Mouse (Mus musculus) olfactory bulb, adult 2 months (tissue): ENCODE data around the gene Map3k3. TPM values are rescaled to one million over a fixed set of nuclear protein-coding genes. Genes with fewer than 3 reads are reported as not detected.

Experiments used
- H3K27ac ChIP-seq: fragments of 200-500 bp; 2 replicates; pipeline ENCODE4 v1.5.1; 2012; ENCODE audit warnings: low read depth, low read length; ENCODE audit not compliant: insufficient read depth
- H3K4me1 ChIP-seq: fragments of 200-500 bp; 2 replicates; pipeline ENCODE4 v1.6.1; 2012; ENCODE audit warnings: low read length; ENCODE audit not compliant: control insufficient read depth, insufficient read depth
- H3K4me3 ChIP-seq: fragments of 200-500 bp; 2 replicates; pipeline ENCODE4 v1.5.1; 2012; ENCODE audit warnings: mild to moderate bottlenecking, low read depth, low read length, moderate library complexity; ENCODE audit not compliant: insufficient read depth
- CTCF ChIP-seq: fragments of 200-500 bp; IDR thresholded peaks from 2 replicates; pipeline ENCODE4 v1.5.1; 2012; ENCODE audit warnings: low read depth, mild to moderate bottlenecking, low read length, moderate library complexity; ENCODE audit not compliant: insufficient read depth
- POLR2A ChIP-seq: fragments of 200-500 bp; IDR thresholded peaks from 2 replicates; pipeline ENCODE4 v1.6.1; 2012; ENCODE audit warnings: mild to moderate bottlenecking, low read depth, low read length, moderate library complexity; ENCODE audit not compliant: insufficient read depth
- WGBS: fragments of 180-500 bp; shearing (Covaris S2); methylation state at CpG from one replicate; pipeline ENCODE4 v1.1.7; 2018; 5-methylcytosine and 5-hydroxymethylcytosine counted together
- polyA plus RNA-seq: library from polyadenylated mRNA; stranded (reverse); fragments of >200 nt; gene quantifications from 2 replicates; pipeline ENCODE4 v1.2.4, GENCODE M21; 2012; ENCODE audit warnings: low replicate concordance; ENCODE audit not compliant: missing spikeins, insufficient read depth, insufficient read length

Gene Map3k3
- polyA plus RNA-seq, 1 experiment = not detected

- WGBS = 2% methylated on average over 83 of the region's 106 CpGs
- no peak for TF ChIP-seq CTCF
- peak; percentile 82 for TF ChIP-seq POLR2A
- Histone ChIP-seq H3K4me1 (peaks cover 58% of the 10 kb centered on the region), H3K4me3 (peak overlapping the region; percentile 46), H3K27ac (peak overlapping the region; percentile 96)
Measured at GRCm38 (mm10) chr11:106159921-106160840, 75.8 kb downstream of the Map3k3 start.

- WGBS = 14% methylated on average over 22 of the region's 22 CpGs
Measured at GRCm38 (mm10) chr11:106160841-106161721, 76.7 kb downstream of the Map3k3 start, which contains the start of the genes Gm10840 and Limd2. Gene Gm10840, plus strand, starts transcription at chr11:106160850. Gene Limd2, minus strand, starts transcription at chr11:106160860.

GRCm38 (mm10) chr11:106162237-106162636, 77.8 kb downstream of the Map3k3 start:
- Histone ChIP-seq H3K4me1 (peaks cover 43% of the 10 kb centered on the region), H3K4me3 (no peak overlapping the region), H3K27ac (peak overlapping the region; percentile 96)
- 93% methylated on average over 2 of the region's 2 CpGs for WGBS
- TF ChIP-seq POLR2A = no peak
- TF ChIP-seq CTCF = no peak

More at GRCm38 (mm10) chr11:106160841-106161721, 76.7 kb downstream of the Map3k3 start, which contains the start of the genes Gm10840 and Limd2:
- Histone ChIP-seq H3K27ac (peak within 1 kb of the TSS; percentile 96), H3K4me1 (peaks cover 53% of the 10 kb centered on the region), H3K4me3 (peak within 1 kb of the TSS; percentile 46)
- TF ChIP-seq POLR2A = peak; percentile 31; the same call in 1 of the 2 replicates
- no peak for TF ChIP-seq CTCF

DNA sequence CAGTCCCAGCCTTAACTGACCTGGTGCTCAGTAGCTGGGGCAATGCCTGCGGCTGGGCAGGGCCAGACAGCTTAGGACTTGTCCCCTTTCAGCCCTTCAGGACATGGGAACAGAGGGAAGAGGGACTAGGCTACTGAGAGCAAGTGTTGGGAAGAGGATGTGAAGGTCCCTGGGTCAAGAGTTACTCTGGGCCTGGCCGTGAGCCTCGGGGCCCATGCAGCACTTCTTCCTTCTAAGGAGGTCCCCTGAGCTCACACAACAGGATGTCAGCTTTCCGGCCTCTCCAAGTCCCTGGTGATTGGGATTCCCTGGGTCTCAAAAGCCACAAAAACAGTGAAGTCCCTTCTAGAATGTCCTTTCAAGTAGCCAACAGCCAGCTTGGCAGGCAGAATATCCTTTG, 79.1 kb downstream of the Map3k3 start:
- Histone ChIP-seq H3K4me1 (peaks cover 34% of the 10 kb centered on the region), H3K27ac (peak overlapping the region; percentile 22; the same call in 1 of the 2 replicates), H3K4me3 (no peak overlapping the region)
- 89% methylated on average over 4 of the region's 4 CpGs for WGBS
- TF ChIP-seq CTCF (no peak), POLR2A (no peak)

DNA sequence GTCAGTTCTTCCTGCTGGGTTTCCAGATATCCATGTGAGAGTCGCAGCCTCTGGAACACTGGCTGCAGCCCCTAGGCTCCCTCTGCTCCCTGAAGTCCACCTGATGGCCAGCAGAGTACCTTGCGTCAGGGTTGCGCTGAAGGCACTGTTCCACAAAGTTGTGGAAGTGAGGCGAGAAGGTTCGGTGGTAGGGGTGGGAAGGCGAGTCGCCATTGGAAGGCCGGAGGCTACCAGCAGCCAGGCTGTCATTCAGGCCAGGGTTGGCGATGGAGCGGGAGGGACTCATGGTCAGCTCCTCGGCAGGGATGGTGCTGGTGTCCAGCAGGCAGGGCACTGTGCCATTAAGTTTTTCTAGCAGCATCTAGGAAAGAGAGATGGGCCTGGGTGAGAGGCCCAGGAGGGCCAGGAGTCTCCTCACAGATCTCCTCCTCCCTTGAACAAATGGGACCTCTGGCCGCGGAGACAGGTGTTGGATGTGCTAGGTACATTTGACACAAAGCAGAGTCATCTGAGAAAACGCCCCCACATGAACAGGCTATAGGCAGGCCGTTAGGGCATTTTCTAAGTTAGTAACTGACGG, 80.3 kb downstream of the Map3k3 start:
- Histone ChIP-seq H3K27ac (no peak overlapping the region), H3K4me1 (peaks cover 34% of the 10 kb centered on the region), H3K4me3 (no peak overlapping the region)
- WGBS = 93% methylated on average over 16 of the region's 16 CpGs
- TF ChIP-seq CTCF = no peak
- no peak for TF ChIP-seq POLR2A

DNA sequence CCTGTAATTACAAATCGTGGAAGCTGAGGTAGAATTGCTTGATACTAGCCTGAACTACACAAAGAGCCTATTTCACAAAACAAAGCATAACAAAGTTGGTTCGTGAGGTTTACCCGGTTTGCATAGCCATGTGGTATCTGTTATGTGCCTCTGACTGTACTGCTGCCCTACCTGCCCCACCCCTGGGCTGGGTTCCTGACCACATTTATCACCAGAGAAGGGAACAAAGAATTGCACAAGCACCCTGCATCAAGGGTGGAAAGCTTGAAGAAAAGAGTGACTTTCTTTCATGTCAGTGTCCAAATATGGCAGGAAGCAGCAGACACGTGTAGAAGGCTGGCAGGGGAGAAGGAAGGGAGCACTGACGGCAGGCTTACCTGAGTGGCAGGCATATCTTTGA, 83.0 kb downstream of the Map3k3 start:
- Histone ChIP-seq H3K4me3 (no peak overlapping the region), H3K4me1 (peaks cover 15% of the 10 kb centered on the region), H3K27ac (no peak overlapping the region)
- 65% methylated on average over 5 of the region's 5 CpGs for WGBS
- TF ChIP-seq POLR2A (no peak), CTCF (no peak)

GRCm38 (mm10) chr11:106170807-106171206, 86.4 kb downstream of the Map3k3 start:
- 75% methylated on average over 7 of the region's 7 CpGs for WGBS
- Histone ChIP-seq H3K27ac (no peak overlapping the region), H3K4me3 (no peak overlapping the region), H3K4me1 (no peaks in the 10 kb centered on the region)
- no peak for TF ChIP-seq CTCF
- TF ChIP-seq POLR2A = no peak

DNA sequence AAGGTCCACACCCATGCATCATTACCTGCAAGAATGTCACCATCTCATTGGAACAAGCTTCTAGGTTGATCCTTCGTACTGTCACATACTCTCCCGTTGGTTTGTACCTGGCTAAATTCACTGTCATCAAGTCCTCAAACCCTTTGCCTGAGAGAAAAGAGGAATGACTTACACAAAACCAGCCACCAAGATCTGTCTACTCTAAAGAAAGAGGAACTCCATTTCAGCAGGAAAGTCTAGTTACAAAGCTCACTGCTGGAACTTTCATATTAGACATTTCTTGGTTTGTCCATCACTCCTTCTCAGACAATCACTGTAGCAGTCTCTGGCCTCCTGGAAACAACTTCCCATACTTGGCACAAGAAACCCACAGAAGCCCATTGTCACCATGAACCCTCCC, 88.8 kb downstream of the Map3k3 start:
- no peak for TF ChIP-seq POLR2A
- no peak for TF ChIP-seq CTCF
- 93% methylated on average over 2 of the region's 2 CpGs for WGBS

More for the DNA sequence above, 88.8 kb downstream of the Map3k3 start:
- Histone ChIP-seq H3K27ac (no peak overlapping the region), H3K4me1 (no peaks in the 10 kb centered on the region), H3K4me3 (no peak overlapping the region)
